Comparison of ENCODE assay signal across 13 mouse cellular contexts in the genomic region with DNA sequence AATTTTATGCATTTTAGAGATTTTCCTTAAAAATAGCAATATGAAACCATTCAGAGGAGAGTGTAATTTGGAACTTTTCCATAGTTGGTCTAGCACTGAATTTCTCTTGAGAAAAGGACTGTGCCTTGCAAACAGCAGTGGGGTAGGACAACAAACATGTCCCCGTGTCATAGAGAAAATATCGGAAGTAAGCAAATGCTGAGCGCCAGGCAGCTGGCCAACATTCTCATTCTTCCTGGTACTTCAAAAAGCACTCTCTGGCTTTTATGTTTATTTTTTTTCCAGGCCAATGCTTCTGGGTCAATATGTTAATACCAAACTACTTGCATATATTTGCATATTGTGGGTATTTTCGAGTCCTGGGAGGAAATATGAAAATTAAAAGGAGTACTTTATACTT.
DNase-seq lines count a peak whose midpoint lies in the region; ATAC-seq and TF ChIP-seq lines count a peak whose summit lies in the region.
"Had no signal": no experiment of that assay in that cellular context is flagged by ENCODE, and none has a peak within 500 bp of the region (broad histone marks: within the 10 kb centered on the region; RNA-seq: fewer than 3 reads in every experiment).

No protein-coding gene starts in this region.

- peak; percentile 11 for DNase-seq in cerebellum, adult 11-12 months
- DNase-seq in cerebellum, adult 11 months: no peak
- peak; percentile 23 to 79 for DNase-seq in left cerebral cortex, postnatal 10 days (ENCODE audit: extremely low spot score in 1 of 2, low spot score in 2 of 2)
- no peak for DNase-seq in left cerebral cortex, adult 11 months (ENCODE audit: low spot score)
- peak in 1 of 2 experiments; percentile 15 for DNase-seq in layer of hippocampus, adult 2 months (ENCODE audit: low spot score in 2 of 2)
- peak; percentile 42 for DNase-seq in right cerebral cortex, adult 18-20 months
- DNase-seq in heart, postnatal 36 days: no peak
- DNase-seq: adrenal gland, adult 2 months; liver had no signal

- 0 out of 2 replicates have a peak, but pooled peaks cover 6% of the 10 kb centered on the region for H3K4me1 ChIP-seq in forebrain, embryonic 13.5 days
- H3K4me1 ChIP-seq: intestine, embryonic 15.5 days had no signal

- intact Hi-C loops in left cerebral cortex, postnatal 10 days (cut with DNase I): no loop called here
- intact Hi-C loops in heart, postnatal 36 days (cut with DNase I): no loop called here

- no peak for ATAC-seq in forebrain, embryonic 13.5 days
- ATAC-seq: intestine, embryonic 15.5 days; midbrain, embryonic 13.5 days had no signal

- H3K4me2 ChIP-seq in forebrain, embryonic 13.5 days: no peak overlapping the region
- H3K4me2 ChIP-seq: intestine, embryonic 15.5 days; midbrain, embryonic 13.5 days had no signal

- H3K27ac ChIP-seq in layer of hippocampus, adult 2 months: peak overlapping the region; percentile 74; the same call in 1 of the 2 replicates
- H3K27ac ChIP-seq in forebrain, embryonic 13.5 days: no peak overlapping the region
- H3K27ac ChIP-seq: intestine, embryonic 15.5 days; midbrain, embryonic 13.5 days had no signal

- TF ChIP-seq CTCF in layer of hippocampus, adult 2 months (conservative IDR thresholded peaks at IDR 0.05): no peak

- no peak overlapping the region for H3K4me3 ChIP-seq in layer of hippocampus, adult 2 months
- H3K4me3 ChIP-seq in forebrain, embryonic 13.5 days: no peak overlapping the region
- H3K4me3 ChIP-seq: intestine, embryonic 15.5 days; midbrain, embryonic 13.5 days had no signal

- no peaks in the 10 kb centered on the region for H3K9me3 ChIP-seq in forebrain, embryonic 13.5 days (replicated peaks)
- H3K9me3 ChIP-seq: intestine, embryonic 15.5 days; midbrain, embryonic 13.5 days had no signal

- no peaks in the 10 kb centered on the region for H3K27me3 ChIP-seq in forebrain, embryonic 13.5 days
- H3K27me3 ChIP-seq: intestine, embryonic 15.5 days; midbrain, embryonic 13.5 days had no signal

- H3K36me3 ChIP-seq in forebrain, embryonic 13.5 days (ENCODE audit: poor library complexity, severe bottlenecking): no peaks in the 10 kb centered on the region
- H3K36me3 ChIP-seq: G1E; intestine, embryonic 15.5 days; midbrain, embryonic 13.5 days had no signal

- 53% methylated on average over 4 of the region's 4 CpGs for WGBS in forebrain, embryonic 13.5 days

- no peak overlapping the region for H3K9ac ChIP-seq in forebrain, embryonic 13.5 days
- H3K9ac ChIP-seq: intestine, embryonic 15.5 days; midbrain, embryonic 13.5 days had no signal

Comparison
In these comparisons a context has a peak if more than half of its experiments do, and no peak if none do; other contexts are left out.
1. DNase-seq: peak in cerebellum, adult 11-12 months (single experiment), left cerebral cortex, postnatal 10 days (2 of 2) and right cerebral cortex, adult 18-20 months (single experiment); none in cerebellum, adult 11 months (single experiment), left cerebral cortex, adult 11 months (single experiment) and heart, postnatal 36 days (0 of 2).